Mouse (Mus musculus): ENCODE measurements around the gene Fadd. TPM values are rescaled to one million over a fixed set of nuclear protein-coding genes. Genes with fewer than 3 reads are reported as not detected.
A peak's percentile ranks its signal among the peaks of the same experiment; 100 is the strongest.

The Fadd gene
- polyA plus RNA-seq, 1 experiment, result 15.2 TPM

GRCm38 (mm10) chr7:144604291-144604690 lies 22.0 kb upstream of the Fadd start:
- H3K27ac ChIP-seq (ENCODE audit: insufficient read depth, low read depth, low read length), result no peak overlapping the region
- 87% methylated on average over 2 of the region's 2 CpGs for WGBS

GRCm38 (mm10) chr7:144600333-144600900 lies 18.2 kb upstream of the Fadd start:
- 57% methylated on average over 6 of the region's 6 CpGs for WGBS
- no peak overlapping the region for H3K27ac ChIP-seq (ENCODE audit: insufficient read depth, low read depth, low read length)

More at GRCm38 (mm10) chr7:144604291-144604690, 22.0 kb upstream of the Fadd start:
- DNase-seq, result no peak
- H3K27me3 ChIP-seq (replicated peaks; ENCODE audit: control insufficient read depth, insufficient read depth, low read length), result no peaks in the 10 kb centered on the region
- no peak for TF ChIP-seq CTCF (conservative IDR thresholded peaks at IDR 0.05; ENCODE audit: insufficient read depth, insufficient read length, low read depth, low read length)
- no peak for TF ChIP-seq POLR2A (IDR thresholded peaks at IDR 0.05; ENCODE audit: low read depth, low read length)
- no peak overlapping the region for H3K4me3 ChIP-seq (ENCODE audit: insufficient read depth, low read depth, low read length)
- H3K36me3 ChIP-seq (ENCODE audit: control insufficient read depth, insufficient read depth, low read length), result no peaks in the 10 kb centered on the region
- no peaks in the 10 kb centered on the region for H3K4me1 ChIP-seq (ENCODE audit: control insufficient read depth, insufficient read depth, low read length)

GRCm38 (mm10) chr7:144589508-144589907 lies 7.2 kb upstream of the Fadd start:
- Histone ChIP-seq H3K4me3 (ENCODE audit: insufficient read depth, low read depth, low read length) (no peak overlapping the region), H3K4me1 (ENCODE audit: control insufficient read depth, insufficient read depth, low read length) (no peaks in the 10 kb centered on the region), H3K36me3 (ENCODE audit: control insufficient read depth, insufficient read depth, low read length) (no peaks in the 10 kb centered on the region), H3K27ac (ENCODE audit: insufficient read depth, low read depth, low read length) (no peak overlapping the region), H3K27me3 (replicated peaks; ENCODE audit: control insufficient read depth, insufficient read depth, low read length) (no peaks in the 10 kb centered on the region)
- no peak for DNase-seq
- no peak for TF ChIP-seq POLR2A (IDR thresholded peaks at IDR 0.05; ENCODE audit: low read depth, low read length)
- 0 out of 2 replicates have a peak, but pooled peaks have one; percentile 2 for TF ChIP-seq CTCF (conservative IDR thresholded peaks at IDR 0.05; ENCODE audit: insufficient read depth, insufficient read length, low read depth, low read length)
- WGBS, result 88% methylated on average over 3 of the region's 3 CpGs

More at GRCm38 (mm10) chr7:144600333-144600900, 18.2 kb upstream of the Fadd start:
- no peak overlapping the region for H3K4me3 ChIP-seq (ENCODE audit: insufficient read depth, low read depth, low read length)
- DNase-seq, result no peak
- no peaks in the 10 kb centered on the region for H3K27me3 ChIP-seq (replicated peaks; ENCODE audit: control insufficient read depth, insufficient read depth, low read length)
- TF ChIP-seq CTCF (conservative IDR thresholded peaks at IDR 0.05; ENCODE audit: insufficient read depth, insufficient read length, low read depth, low read length), result no peak
- no peak for TF ChIP-seq POLR2A (IDR thresholded peaks at IDR 0.05; ENCODE audit: low read depth, low read length)
- no peaks in the 10 kb centered on the region for H3K4me1 ChIP-seq (ENCODE audit: control insufficient read depth, insufficient read depth, low read length)
- H3K36me3 ChIP-seq (ENCODE audit: control insufficient read depth, insufficient read depth, low read length), result no peaks in the 10 kb centered on the region

- H3K27ac ChIP-seq (ENCODE audit: insufficient read depth, low read depth, low read length), result no peak overlapping the region
- WGBS, result 37% methylated on average over 2 of the region's 2 CpGs
- peak; percentile 59 for TF ChIP-seq CTCF (conservative IDR thresholded peaks at IDR 0.05; ENCODE audit: insufficient read depth, insufficient read length, low read depth, low read length)
- TF ChIP-seq POLR2A (IDR thresholded peaks at IDR 0.05; ENCODE audit: low read depth, low read length), result no peak
- H3K27me3 ChIP-seq (replicated peaks; ENCODE audit: control insufficient read depth, insufficient read depth, low read length), result no peaks in the 10 kb centered on the region
- no peak overlapping the region for H3K4me3 ChIP-seq (ENCODE audit: insufficient read depth, low read depth, low read length)
- DNase-seq, result peak; percentile 40
- peaks cover 4% of the 10 kb centered on the region; the same call in 1 of the 2 replicates for H3K4me1 ChIP-seq (ENCODE audit: control insufficient read depth, insufficient read depth, low read length)
- H3K36me3 ChIP-seq (ENCODE audit: control insufficient read depth, insufficient read depth, low read length), result no peaks in the 10 kb centered on the region
These were observed 5.0 kb upstream of the Fadd start for GRCm38 (mm10) chr7:144587291-144587690.

GRCm38 (mm10) chr7:144585648-144586047 lies 3.4 kb upstream of the Fadd start:
- WGBS, result 20% methylated on average over 6 of the region's 6 CpGs
- DNase-seq, result peak; percentile 68

GRCm38 (mm10) chr7:144583619-144584018 lies 1.4 kb upstream of the Fadd start:
- H3K27me3 ChIP-seq (replicated peaks; ENCODE audit: control insufficient read depth, insufficient read depth, low read length), result no peaks in the 10 kb centered on the region
- WGBS, result under 1% methylated on average over 4 of the region's 4 CpGs
- TF ChIP-seq CTCF (conservative IDR thresholded peaks at IDR 0.05; ENCODE audit: insufficient read depth, insufficient read length, low read depth, low read length) (peak; percentile 57), POLR2A (IDR thresholded peaks at IDR 0.05; ENCODE audit: low read depth, low read length) (no peak)
- no peak overlapping the region for H3K27ac ChIP-seq (ENCODE audit: insufficient read depth, low read depth, low read length)
- DNase-seq, result peak; percentile 54
- no peaks in the 10 kb centered on the region for H3K36me3 ChIP-seq (ENCODE audit: control insufficient read depth, insufficient read depth, low read length)
- peaks cover 12% of the 10 kb centered on the region for H3K4me1 ChIP-seq (ENCODE audit: control insufficient read depth, insufficient read depth, low read length)
- H3K4me3 ChIP-seq (ENCODE audit: insufficient read depth, low read depth, low read length), result no peak overlapping the region

More at GRCm38 (mm10) chr7:144585648-144586047, 3.4 kb upstream of the Fadd start:
- no peaks in the 10 kb centered on the region for H3K36me3 ChIP-seq (ENCODE audit: control insufficient read depth, insufficient read depth, low read length)
- no peak overlapping the region for H3K27ac ChIP-seq (ENCODE audit: insufficient read depth, low read depth, low read length)
- no peak overlapping the region for H3K4me3 ChIP-seq (ENCODE audit: insufficient read depth, low read depth, low read length)
- TF ChIP-seq CTCF (conservative IDR thresholded peaks at IDR 0.05; ENCODE audit: insufficient read depth, insufficient read length, low read depth, low read length), result peak; percentile 96
- TF ChIP-seq POLR2A (IDR thresholded peaks at IDR 0.05; ENCODE audit: low read depth, low read length), result no peak
- peaks cover 9% of the 10 kb centered on the region for H3K4me1 ChIP-seq (ENCODE audit: control insufficient read depth, insufficient read depth, low read length)
- no peaks in the 10 kb centered on the region for H3K27me3 ChIP-seq (replicated peaks; ENCODE audit: control insufficient read depth, insufficient read depth, low read length)

GRCm38 (mm10) chr7:144581559-144582283 lies 542 bp downstream of the Fadd start:
- WGBS, result under 1% methylated on average over 43 of the region's 43 CpGs
- Histone ChIP-seq H3K4me3 (ENCODE audit: insufficient read depth, low read depth, low read length) (peak overlapping the region; percentile 86), H3K36me3 (ENCODE audit: control insufficient read depth, insufficient read depth, low read length) (no peaks in the 10 kb centered on the region), H3K27ac (ENCODE audit: insufficient read depth, low read depth, low read length) (peak overlapping the region; percentile 96), H3K27me3 (replicated peaks; ENCODE audit: control insufficient read depth, insufficient read depth, low read length) (no peaks in the 10 kb centered on the region), H3K4me1 (ENCODE audit: control insufficient read depth, insufficient read depth, low read length) (peaks cover 12% of the 10 kb centered on the region)
- TF ChIP-seq CTCF (conservative IDR thresholded peaks at IDR 0.05; ENCODE audit: insufficient read depth, insufficient read length, low read depth, low read length), result peak; percentile 82
- peak; percentile 9 for TF ChIP-seq POLR2A (IDR thresholded peaks at IDR 0.05; ENCODE audit: low read depth, low read length)
- peak; percentile 95 for DNase-seq
